ENCODE assay signal across 17 mouse cellular contexts in the genomic region with DNA sequence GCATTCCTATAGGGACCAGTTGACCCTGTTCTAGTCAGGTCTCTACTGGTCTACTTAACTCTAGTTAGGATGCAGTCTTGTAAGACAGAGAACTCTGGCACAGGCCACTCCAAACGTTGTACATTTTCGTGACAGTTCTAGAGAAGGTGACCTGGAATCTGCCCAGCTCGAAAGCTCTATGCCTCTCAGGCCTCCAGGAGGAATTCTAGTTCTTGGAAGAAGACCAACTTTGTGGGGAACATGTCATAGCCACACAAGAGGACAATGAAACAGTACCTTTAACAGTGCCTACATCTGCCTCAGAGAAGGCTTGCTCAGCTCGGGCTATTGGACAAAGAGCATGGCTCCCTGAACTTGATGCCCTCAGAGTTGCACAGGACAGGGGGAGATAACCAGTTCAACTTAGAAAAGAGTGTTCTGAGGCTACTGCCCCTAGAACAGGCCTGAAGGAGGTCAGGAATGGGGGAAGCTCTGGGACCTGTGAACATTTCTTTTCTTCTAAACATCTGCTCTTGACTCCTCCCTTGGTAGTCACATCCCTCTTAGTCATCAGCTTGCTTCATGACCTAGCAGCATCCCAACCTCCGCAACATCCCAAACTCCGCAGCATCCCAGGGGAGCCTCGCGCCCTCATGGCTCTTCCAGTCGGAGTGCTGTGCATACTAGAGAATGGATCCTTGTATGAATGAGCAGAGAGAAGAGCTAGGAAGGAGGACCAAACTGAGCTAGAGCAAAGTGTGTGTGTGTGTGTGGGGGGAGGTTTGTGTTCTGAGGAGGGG. TPM values are rescaled to one million over a fixed set of nuclear protein-coding genes. Genes with fewer than 3 reads are reported as not detected.
DNase-seq lines count a peak whose midpoint lies in the region; ATAC-seq and TF ChIP-seq lines count a peak whose summit lies in the region.
"Had no signal": no experiment of that assay in that cellular context is flagged by ENCODE, and none has a peak within 500 bp of the region (broad histone marks: within the 10 kb centered on the region; RNA-seq: fewer than 3 reads in every experiment).

No protein-coding gene starts in this region.

- no peak for DNase-seq in heart, postnatal 25 days (ENCODE audit: low spot score)
- DNase-seq in Muller cell, postnatal 12 days (ENCODE audit: inconsistent ontology term): peak; percentile 51
- no peak for DNase-seq in liver, postnatal 0 days
- no peak for DNase-seq in urinary bladder, postnatal 14 days (ENCODE audit: low spot score)
- DNase-seq in urinary bladder, postnatal 25 days (ENCODE audit: low spot score): no peak
- DNase-seq: adrenal gland, adult 8-10 months; cerebellum, adult 11 months; kidney, adult 9 months; right cerebral cortex, adult 18-20 months had no signal

- TF ChIP-seq CTCF in liver, postnatal 0 days (IDR thresholded peaks at IDR 0.05; ENCODE audit: low read depth): no peak

- TF ChIP-seq EP300 in liver, postnatal 0 days (IDR thresholded peaks at IDR 0.05; ENCODE audit: low read depth): no peak

- WGBS in heart, embryonic 14.5 days: 63% methylated on average over 9 of the region's 9 CpGs
- 83% methylated on average over 9 of the region's 9 CpGs for whole genome bisulfite sequencing in liver, postnatal 0 days (ENCODE audit: insufficient replicate concordance)

- intact Hi-C loops in heart, postnatal 25 days (cut with DNase I): loop anchor here (2.0 kb wide), 1 partner anchor 16 kb away; no protein-coding TSS in a partner anchor

- peaks cover 40 to 51% of the 10 kb centered on the region in 2 experiments for H3K4me1 ChIP-seq in heart, embryonic 14.5 days (ENCODE audit: control insufficient read depth in 2 of 2, insufficient read depth in 2 of 2, low read length in 2 of 2)
- peaks cover 27% of the 10 kb centered on the region for H3K4me1 ChIP-seq in brown adipose tissue, adult 24 weeks (ENCODE audit: control insufficient read depth, insufficient read depth, insufficient read length, low read length)
- H3K4me1 ChIP-seq in liver, postnatal 0 days (ENCODE audit: insufficient read depth): peaks cover 4% of the 10 kb centered on the region

- H3K4me3 ChIP-seq in heart, embryonic 14.5 days (ENCODE audit: control insufficient read depth in 1 of 2, insufficient read depth in 1 of 2, low read depth in 1 of 2, low read length in 2 of 2): no peak overlapping the region
- no peak overlapping the region for H3K4me3 ChIP-seq in brown adipose tissue, adult 24 weeks (ENCODE audit: insufficient read depth, low read depth, low read length)
- no peak overlapping the region for H3K4me3 ChIP-seq in liver, postnatal 0 days (ENCODE audit: low read depth, low read length)

- no peak for ATAC-seq in heart, embryonic 14.5 days (ENCODE audit: insufficient number of reproducible peaks, insufficient read depth, low FRiP score, low read depth)
- ATAC-seq in liver, postnatal 0 days: no peak
- ATAC-seq: forebrain, embryonic 14.5 days had no signal

- no peaks in the 10 kb centered on the region for H3K27me3 ChIP-seq in heart, embryonic 14.5 days (ENCODE audit: control insufficient read depth, insufficient read depth, low read length)
- no peaks in the 10 kb centered on the region for H3K27me3 ChIP-seq in liver, postnatal 0 days (ENCODE audit: insufficient read depth, low read length)

- no peak overlapping the region for H3K4me2 ChIP-seq in heart, embryonic 14.5 days (ENCODE audit: low read length)
- no peak overlapping the region for H3K4me2 ChIP-seq in liver, postnatal 0 days (ENCODE audit: low read depth, low read length)

- no peaks in the 10 kb centered on the region for H3K9me3 ChIP-seq in heart, embryonic 14.5 days (ENCODE audit: control insufficient read depth, low read length)
- H3K9me3 ChIP-seq in liver, postnatal 0 days (ENCODE audit: low read length): no peaks in the 10 kb centered on the region

- H3K27ac ChIP-seq in heart, embryonic 14.5 days (replicated peaks in 1 of 2; ENCODE audit: control insufficient read depth in 1 of 2, insufficient read depth in 1 of 2, low read depth in 2 of 2, low read length in 2 of 2): peak overlapping the region; percentile 48 to 82
- peak overlapping the region; percentile 75 for H3K27ac ChIP-seq in brown adipose tissue, adult 24 weeks (replicated peaks; ENCODE audit: low read depth, low read length)
- peak overlapping the region; percentile 73 for H3K27ac ChIP-seq in liver, postnatal 0 days (ENCODE audit: low read depth)

- H3K36me3 ChIP-seq in heart, embryonic 14.5 days (ENCODE audit: control insufficient read depth, insufficient read depth, low read length): no peaks in the 10 kb centered on the region
- no peaks in the 10 kb centered on the region for H3K36me3 ChIP-seq in liver, postnatal 0 days (replicated peaks; ENCODE audit: insufficient read depth, low read length)

- no peak overlapping the region for H3K9ac ChIP-seq in heart, embryonic 14.5 days (ENCODE audit: low read length)
- H3K9ac ChIP-seq in liver, postnatal 0 days (replicated peaks): no peak overlapping the region

RNA-seq across cellular contexts. Expression of a gene that starts 17.4 kb away (rescaled TPM):
- polyA plus RNA-seq in heart, embryonic 14.5 days (2014; fragmentation: Nextera tagmentation; extraction: Ambion mirVana): 11.8 and 13.2 TPM in 2 replicates
- total RNA-seq in heart, postnatal 25 days (2021): 10 to 100 TPM; 22.3 to 23.8 TPM
- 8.4 and 9.0 TPM in 2 replicates for polyA plus RNA-seq in brown adipose tissue, adult 24 weeks (2012; ENCODE audit: insufficient read depth, insufficient read length, missing spikeins)
- polyA plus RNA-seq in liver, postnatal 0 days (2015; fragmentation: Nextera tagmentation; extraction: Ambion mirVana): 6.9 and 9.0 TPM in 2 replicates

RNA-seq across cellular contexts. Expression of a gene that starts 18.0 kb away (rescaled TPM):
- polyA plus RNA-seq in heart, embryonic 14.5 days (2014; fragmentation: Nextera tagmentation; extraction: Ambion mirVana): 24.4 and 28.3 TPM in 2 replicates
- 10 to 100 TPM; 13.2 to 17.2 TPM for total RNA-seq in heart, postnatal 25 days (2021)
- 8.6 and 9.6 TPM in 2 replicates for polyA plus RNA-seq in brown adipose tissue, adult 24 weeks (2012; ENCODE audit: insufficient read depth, insufficient read length, missing spikeins)
- 7.3 and 9.2 TPM in 2 replicates for polyA plus RNA-seq in liver, postnatal 0 days (2015; fragmentation: Nextera tagmentation; extraction: Ambion mirVana)

RNA-seq across cellular contexts. Expression of a gene that starts 36.8 kb away (rescaled TPM):
- not detected in 2 replicates for polyA plus RNA-seq in heart, embryonic 14.5 days (2014; fragmentation: Nextera tagmentation; extraction: Ambion mirVana)
- total RNA-seq in heart, postnatal 25 days (2021): not detected
- 2.1 and 3.2 TPM in 2 replicates for polyA plus RNA-seq in brown adipose tissue, adult 24 weeks (2012; ENCODE audit: insufficient read depth, insufficient read length, missing spikeins)
- 0.22 and 1.1 TPM in 2 replicates for polyA plus RNA-seq in liver, postnatal 0 days (2015; fragmentation: Nextera tagmentation; extraction: Ambion mirVana)
- total RNA-seq: left cerebral cortex, postnatal 36 days; neutrophil, adult 5-6 weeks had no signal
- polyA plus RNA-seq: urinary bladder, adult 2 months had no signal

RNA-seq across cellular contexts. Expression of a gene that starts 46.5 kb away (rescaled TPM):
- polyA plus RNA-seq in heart, embryonic 14.5 days (2014; fragmentation: Nextera tagmentation; extraction: Ambion mirVana): 0.74 and 0.76 TPM in 2 replicates
- 1 to 10 TPM; 1.1 to 1.7 TPM for total RNA-seq in heart, postnatal 25 days (2021)
- 3.3 and 5.7 TPM in 2 replicates for polyA plus RNA-seq in brown adipose tissue, adult 24 weeks (2012; ENCODE audit: insufficient read depth, insufficient read length, missing spikeins)
- polyA plus RNA-seq in liver, postnatal 0 days (2015; fragmentation: Nextera tagmentation; extraction: Ambion mirVana): 183 and 190 TPM in 2 replicates
- total RNA-seq: neutrophil, adult 5-6 weeks had no signal

RNA-seq across cellular contexts. Expression of a gene that starts 53.1 kb away (rescaled TPM):
- not detected in 2 replicates for polyA plus RNA-seq in heart, embryonic 14.5 days (2014; fragmentation: Nextera tagmentation; extraction: Ambion mirVana)
- total RNA-seq in heart, postnatal 25 days (2021): not detected
- not detected in 2 replicates for polyA plus RNA-seq in brown adipose tissue, adult 24 weeks (2012; ENCODE audit: insufficient read depth, insufficient read length, missing spikeins)
- polyA plus RNA-seq in liver, postnatal 0 days (2015; fragmentation: Nextera tagmentation; extraction: Ambion mirVana): 0.18 and 0.40 TPM in 2 replicates
- total RNA-seq: heart, postnatal 36 days; neutrophil, adult 5-6 weeks had no signal
- polyA plus RNA-seq: forebrain, embryonic 14.5 days; lung, embryonic 16.5 days had no signal
